Mouse (Mus musculus): ENCODE results near the gene Cd7.
"Not testable (repeated sequence)": the region's sequence is repeated elsewhere in the genome, so short reads cannot be mapped to it uniquely, and the experiment has no call there.

The Cd7 gene

GRCm38 (mm10) chr11:121049840-121050239 lies 10.6 kb upstream of the Cd7 start:
- DNase-seq (ENCODE audit: low read depth in 2 of 2, low spot score in 2 of 2) = no peak

- no peak for DNase-seq (ENCODE audit: low read depth in 2 of 2, low spot score in 2 of 2)
These were observed 8.7 kb upstream of the Cd7 start for GRCm38 (mm10) chr11:121047826-121048399.

GRCm38 (mm10) chr11:121045286-121045685 lies 6.1 kb upstream of the Cd7 start:
- DNase-seq (ENCODE audit: low read depth in 2 of 2, low spot score in 2 of 2) = no peak

GRCm38 (mm10) chr11:121043025-121043424 lies 3.8 kb upstream of the Cd7 start:
- not testable (repeated sequence) for DNase-seq (ENCODE audit: low read depth in 2 of 2, low spot score in 2 of 2)

- DNase-seq (ENCODE audit: low read depth in 2 of 2, low spot score in 2 of 2) = no peak
These were observed 3.3 kb upstream of the Cd7 start for GRCm38 (mm10) chr11:121042480-121042879.

GRCm38 (mm10) chr11:121041636-121042035 lies 2.4 kb upstream of the Cd7 start:
- DNase-seq (ENCODE audit: low read depth in 2 of 2, low spot score in 2 of 2) = no peak

GRCm38 (mm10) chr11:121041212-121041611 lies 2.0 kb upstream of the Cd7 start:
- DNase-seq (ENCODE audit: low read depth in 2 of 2, low spot score in 2 of 2) = peak; percentile 79 to 88

GRCm38 (mm10) chr11:121038366-121039240 lies 615 bp downstream of the Cd7 start:
- DNase-seq (ENCODE audit: low read depth in 2 of 2, low spot score in 2 of 2) = peak in 1 of 2 experiments; percentile 33

DNA sequence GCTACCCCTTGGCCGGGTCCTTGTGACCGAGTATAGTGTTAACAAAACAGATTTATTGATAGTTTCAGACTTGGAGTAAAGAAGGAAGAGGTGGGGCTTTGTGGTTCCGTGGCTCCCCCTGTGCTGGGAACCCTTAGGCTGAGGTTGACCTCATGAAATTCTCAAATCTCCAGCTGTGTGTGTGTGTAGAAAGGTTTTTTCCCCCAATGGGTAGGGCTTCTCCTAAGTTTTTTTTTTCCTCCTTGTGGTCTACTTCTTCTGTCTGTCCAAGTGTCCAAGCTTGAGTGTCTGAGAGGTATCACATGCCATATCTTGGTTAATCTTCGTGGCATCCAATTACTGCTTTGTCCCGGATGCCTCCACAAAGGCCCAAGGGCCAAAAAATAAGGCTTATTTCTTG lies 6.1 kb downstream of the Cd7 start:
- DNase-seq (ENCODE audit: low read depth in 2 of 2, low spot score in 2 of 2) = no peak

- DNase-seq (ENCODE audit: low read depth in 2 of 2, low spot score in 2 of 2) = no peak
These were observed 12.0 kb downstream of the Cd7 start for GRCm38 (mm10) chr11:121027259-121027658.

DNA sequence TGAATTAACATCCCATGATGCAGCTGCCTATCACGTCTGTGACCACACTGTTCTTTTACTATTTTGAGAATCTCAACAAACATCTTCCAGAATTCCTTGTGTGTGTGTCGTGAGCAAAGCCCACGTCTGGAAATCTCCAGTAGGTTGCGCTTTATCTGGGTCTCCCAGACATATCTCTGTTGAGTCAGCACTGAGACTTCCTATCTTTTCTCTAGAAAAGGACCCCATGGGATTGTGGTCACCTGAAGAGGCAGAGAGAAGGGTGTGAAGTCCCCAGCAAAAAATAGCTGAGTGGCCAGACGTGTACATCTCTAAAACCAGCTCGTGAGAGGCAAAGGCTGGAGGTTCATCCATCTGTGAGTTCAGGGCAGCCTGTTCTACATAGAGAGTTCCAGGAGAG lies 15.1 kb downstream of the Cd7 start:
- DNase-seq (ENCODE audit: low read depth in 2 of 2, low spot score in 2 of 2) = no peak

- peak; percentile 42 for DNase-seq (ENCODE audit: low read depth in 2 of 2, low spot score in 2 of 2)
These were observed 19.7 kb downstream of the Cd7 start for GRCm38 (mm10) chr11:121019501-121019900.

DNA sequence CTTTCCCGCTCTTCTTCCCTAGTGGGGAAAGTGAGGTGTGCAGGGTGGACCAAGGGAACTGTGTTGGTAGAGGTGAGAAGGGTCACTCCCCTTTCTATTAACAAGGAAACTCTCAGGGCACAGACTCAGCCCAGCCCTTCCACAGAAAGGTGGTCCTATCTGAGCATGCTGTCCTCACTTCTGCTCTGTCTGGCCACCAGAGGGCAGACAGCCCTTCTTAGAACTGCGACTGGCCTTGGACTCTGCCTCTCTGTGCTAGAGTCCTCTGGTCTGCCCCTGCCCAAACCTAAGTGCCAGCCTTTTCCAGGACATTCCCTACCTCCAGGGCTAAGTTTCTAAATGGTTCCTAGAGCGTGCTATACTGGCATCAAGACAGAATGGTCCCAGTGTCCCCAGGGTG lies 21.5 kb downstream of the Cd7 start:
- DNase-seq (ENCODE audit: low read depth in 2 of 2, low spot score in 2 of 2) = peak; percentile 55 to 64

GRCm38 (mm10) chr11:121015472-121015871 lies 23.7 kb downstream of the Cd7 start:
- DNase-seq (ENCODE audit: low read depth in 2 of 2, low spot score in 2 of 2) = no peak

- no peak for DNase-seq (ENCODE audit: low read depth in 2 of 2, low spot score in 2 of 2)
These were observed 24.3 kb downstream of the Cd7 start for GRCm38 (mm10) chr11:121014896-121015300.

DNA sequence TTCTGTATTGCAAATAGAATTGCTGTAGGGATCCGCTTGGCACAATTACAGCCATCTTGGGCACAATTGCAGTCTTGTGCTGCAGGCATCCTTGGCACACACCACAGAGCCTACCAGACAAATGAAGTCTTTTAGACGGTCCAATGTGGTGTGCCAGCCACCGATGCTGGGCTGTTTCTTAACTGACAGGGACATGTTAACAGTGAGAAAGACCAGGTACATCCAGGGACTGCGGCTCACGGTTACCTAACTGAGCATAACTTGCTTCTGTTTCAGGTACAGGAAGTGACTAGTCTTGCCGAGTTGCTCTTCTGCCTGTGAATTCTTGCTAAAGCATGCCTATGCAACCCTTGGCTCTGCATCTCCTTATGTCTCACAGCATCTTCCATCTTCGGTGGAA lies 25.6 kb downstream of the Cd7 start:
- no peak for DNase-seq (ENCODE audit: low read depth in 2 of 2, low spot score in 2 of 2)

DNA sequence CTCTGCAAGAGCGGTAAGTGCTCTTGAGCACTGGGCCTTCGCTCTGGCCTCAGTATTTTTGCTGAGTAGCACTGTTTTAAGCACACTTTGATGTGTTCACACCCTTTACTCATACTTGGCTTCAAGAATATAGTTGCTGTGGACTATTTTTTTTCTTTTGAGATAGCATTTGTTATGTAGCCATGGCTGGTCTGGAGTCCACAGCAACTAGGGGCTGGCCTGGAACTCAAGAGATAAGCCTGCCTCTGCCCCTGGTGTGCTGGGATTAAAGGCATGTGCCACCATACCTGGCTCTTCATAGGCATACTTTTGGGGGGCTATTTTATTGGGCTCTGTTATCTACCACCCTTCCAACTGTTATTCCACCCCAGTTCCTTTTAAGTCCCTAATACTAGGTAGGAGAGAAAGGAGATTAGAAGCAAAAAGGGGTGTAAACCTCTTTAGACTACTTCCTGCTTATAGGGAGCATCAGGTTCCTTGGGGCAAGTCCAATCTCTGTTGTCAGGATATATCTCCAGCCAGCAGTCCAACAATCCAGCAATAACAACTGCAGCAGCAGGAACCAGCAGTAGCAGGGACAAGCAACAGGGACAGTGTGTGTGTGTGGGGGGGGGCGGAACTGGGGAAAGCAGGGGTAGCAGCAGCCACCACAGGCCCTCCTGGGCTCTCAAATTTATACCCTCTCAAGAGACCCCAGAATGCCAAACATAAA lies 29.0 kb downstream of the Cd7 start:
- DNase-seq (ENCODE audit: low read depth in 2 of 2, low spot score in 2 of 2) = no peak

DNA sequence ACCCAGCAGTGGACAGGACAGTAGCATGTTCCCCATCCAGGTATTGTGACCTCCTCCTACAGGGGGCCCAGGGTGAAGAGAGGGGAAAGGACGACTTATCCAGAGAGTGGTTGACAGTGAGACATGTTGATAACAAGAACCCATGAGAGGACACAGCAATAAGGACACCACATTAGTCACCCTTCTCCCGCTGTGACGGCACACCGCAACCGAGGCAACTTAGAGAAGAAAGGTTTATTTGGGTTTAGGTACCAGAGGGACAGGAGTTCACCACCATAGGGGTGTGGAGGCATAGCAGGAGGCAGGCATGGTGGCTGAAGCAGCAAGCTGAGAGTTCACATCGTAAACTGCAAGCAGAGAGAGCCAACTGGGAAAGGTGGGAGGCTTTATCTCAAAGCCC lies 33.0 kb downstream of the Cd7 start:
- no peak for DNase-seq (ENCODE audit: low read depth in 2 of 2, low spot score in 2 of 2)

DNA sequence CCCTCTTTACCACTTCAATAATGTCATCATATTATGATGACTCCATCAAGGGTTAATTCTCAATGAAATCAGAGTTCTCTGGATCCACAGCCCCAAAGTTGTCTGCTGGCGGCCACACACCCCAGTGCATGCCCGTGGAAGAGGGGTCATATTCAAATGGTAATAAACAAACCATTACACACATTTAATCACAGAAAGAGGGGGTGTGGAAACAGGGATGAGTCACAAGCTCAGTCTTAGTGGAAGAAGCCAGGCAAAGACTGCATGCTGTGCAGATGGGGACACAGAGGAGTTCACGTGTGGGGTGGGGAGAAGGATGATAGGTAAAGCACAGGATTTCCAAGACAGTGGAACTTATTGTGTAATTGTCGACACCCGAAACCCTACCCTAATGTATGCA lies 34.9 kb downstream of the Cd7 start:
- no peak for DNase-seq (ENCODE audit: low read depth in 2 of 2, low spot score in 2 of 2)

DNA sequence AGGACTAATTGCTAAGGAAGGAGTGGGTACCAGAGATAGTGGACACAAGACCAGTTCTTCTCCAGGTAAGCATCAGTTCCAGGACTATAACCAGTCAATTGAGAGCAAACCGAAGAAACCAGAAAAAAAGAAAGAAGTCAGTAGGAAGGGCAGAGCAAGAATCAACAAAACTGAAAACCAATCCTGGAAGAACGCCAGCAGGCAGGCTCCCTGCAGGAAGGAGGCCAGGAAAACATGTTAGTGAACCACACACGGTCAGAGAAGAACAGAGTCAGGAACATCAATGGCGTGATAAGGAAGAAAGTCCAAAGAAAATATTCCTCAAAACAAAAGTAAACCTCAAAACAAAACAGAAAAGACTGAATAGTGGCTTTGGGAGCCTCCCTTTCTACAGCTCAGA lies 37.3 kb downstream of the Cd7 start:
- DNase-seq (ENCODE audit: low read depth in 2 of 2, low spot score in 2 of 2) = no peak

- no peak for DNase-seq (ENCODE audit: low read depth in 2 of 2, low spot score in 2 of 2)
These were observed 44.5 kb downstream of the Cd7 start for GRCm38 (mm10) chr11:120994741-120995140.

DNA sequence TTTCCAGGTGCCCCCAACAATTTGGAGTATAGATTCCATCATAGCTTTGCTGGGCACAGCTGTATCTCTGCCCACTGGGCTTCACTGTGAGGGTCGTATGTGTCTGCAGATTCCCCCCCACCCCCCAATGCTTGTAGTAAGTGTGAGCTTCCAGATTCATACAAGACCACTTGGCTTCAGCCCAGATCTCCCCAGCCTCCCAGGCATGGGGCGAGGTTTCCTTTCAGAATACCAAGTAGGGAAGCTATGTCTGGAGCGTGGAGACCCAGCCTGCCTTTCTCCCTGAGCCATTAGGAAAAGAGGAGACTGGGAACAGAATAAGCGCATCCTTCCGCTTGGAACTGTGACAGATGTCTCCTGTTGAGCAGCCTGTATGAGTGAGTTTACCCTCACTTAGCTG lies 45.6 kb downstream of the Cd7 start:
- no peak for DNase-seq (ENCODE audit: low read depth in 2 of 2, low spot score in 2 of 2)
